Mouse (Mus musculus): Measurements from ENCODE around the gene B4galt4.

GRCm38 (mm10) chr16:38750803-38751202, 8.7 kb downstream of the B4galt4 start:
- no peak for TF ChIP-seq POLR2A (IDR thresholded peaks at IDR 0.05; ENCODE audit: borderline replicate concordance, extremely low read depth, low read depth, low read length)
- TF ChIP-seq CTCF (IDR thresholded peaks at IDR 0.05; ENCODE audit: insufficient read depth, low read length): no peak
